Mouse (Mus musculus) midbrain, embryonic 11.5 days (tissue): ENCODE measurements at regions not wholly inside any gene's neighbourhood (a gene's known extent, or its start where the extent isn't known, plus 50 kb on each side); places are given as distances from the start of the nearest gene placed in this dataset.

Experiments
- ATAC-seq: fragments of 200-750 bp; cut with Nextera tagmentation; 2 replicates; pipeline ENCODE4 v1.8.0; 2017; ENCODE audit warnings: moderate TSS enrichment, moderate library complexity; ENCODE audit not compliant: low FRiP score
- DNase-seq: peaks from one replicate; pipeline ENCODE4 v3.0.0; 2015; ENCODE audit warnings: low spot score; ENCODE audit errors: missing footprints
- H3K27ac ChIP-seq: fragments of 300-500 bp; sonication (generic); 2 replicates; pipeline ENCODE4 v1.5.1; 2014; ENCODE audit warnings: low read depth, low read length
- H3K27me3 ChIP-seq: fragments of 300-500 bp; sonication (generic); 2 replicates; pipeline ENCODE4 v1.6.1; 2014; ENCODE audit warnings: mild to moderate bottlenecking, low read length, moderate library complexity, mixed read lengths; ENCODE audit not compliant: control insufficient read depth, insufficient read depth
- H3K36me3 ChIP-seq: fragments of 300-500 bp; sonication (generic); 2 replicates; pipeline ENCODE4 v1.6.1; 2014; ENCODE audit warnings: mild to moderate bottlenecking, low read length, moderate library complexity, mixed read lengths; ENCODE audit not compliant: control insufficient read depth, insufficient read depth
- H3K4me1 ChIP-seq: fragments of 300-500 bp; sonication (generic); 2 replicates; pipeline ENCODE4 v1.6.1; 2014; ENCODE audit warnings: low read length; ENCODE audit not compliant: control insufficient read depth, insufficient read depth
- H3K4me2 ChIP-seq: fragments of 300-500 bp; sonication (generic); 2 replicates; pipeline ENCODE4 v1.6.1; 2014; ENCODE audit warnings: mild to moderate bottlenecking, moderate library complexity
- H3K4me3 ChIP-seq: fragments of 300-500 bp; sonication (generic); 2 replicates; pipeline ENCODE4 v1.5.1; 2014; ENCODE audit warnings: low read depth, low read length
- H3K9ac ChIP-seq: fragments of 300-500 bp; sonication (generic); 2 replicates; pipeline ENCODE4 v1.6.1; 2014; ENCODE audit warnings: low read length
- H3K9me3 ChIP-seq: fragments of 300-500 bp; sonication (generic); 2 replicates; pipeline ENCODE4 v1.6.1; 2016; ENCODE audit warnings: low read length; ENCODE audit not compliant: control insufficient read depth
- WGBS: fragments of 180-500 bp; shearing (Covaris S2); extraction: QIAGEN DNeasy Blood & Tissue Kit; methylation state at CpG from one replicate; pipeline ENCODE4 v1.1.7; 2014; 5-methylcytosine and 5-hydroxymethylcytosine counted together

DNA sequence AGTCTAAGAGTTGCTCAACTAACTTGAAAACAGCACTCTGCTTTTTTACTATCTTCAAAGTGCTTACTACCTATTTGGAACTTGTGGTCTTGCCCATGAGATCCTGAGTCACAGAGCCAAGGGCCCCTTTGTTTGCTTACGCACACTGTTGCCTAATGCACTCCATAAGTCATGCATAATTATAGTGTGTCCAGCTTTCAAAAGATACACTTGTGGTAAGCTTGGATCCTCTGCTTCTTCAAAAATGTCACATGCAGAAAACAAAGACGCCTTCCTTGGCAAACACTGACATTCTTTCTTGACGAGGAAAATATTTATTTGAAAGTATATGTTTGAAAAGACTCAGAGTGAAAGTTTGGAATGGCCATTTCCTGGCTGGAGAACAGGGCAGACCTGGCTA is 2082.3 kb downstream of the 4930444P10Rik start:
- Histone ChIP-seq H3K9ac (no peak overlapping the region), H3K4me2 (no peak overlapping the region), H3K4me3 (no peak overlapping the region), H3K4me1 (no peaks in the 10 kb centered on the region), H3K27ac (no peak overlapping the region), H3K27me3 (no peaks in the 10 kb centered on the region), H3K9me3 (no peaks in the 10 kb centered on the region), H3K36me3 (no peaks in the 10 kb centered on the region)
- 89% methylated on average over 3 of the region's 3 CpGs for WGBS
- no peak for DNase-seq
- ATAC-seq, result no peak

- no peak overlapping the region for H3K9ac ChIP-seq
- H3K4me2 ChIP-seq, result no peak overlapping the region
- WGBS, result 78% methylated on average over 1 of the region's 1 CpGs
- H3K36me3 ChIP-seq, result no peaks in the 10 kb centered on the region
- no peaks in the 10 kb centered on the region for H3K9me3 ChIP-seq
- no peak overlapping the region for H3K27ac ChIP-seq
- DNase-seq (no peak), ATAC-seq (no peak)
- no peaks in the 10 kb centered on the region for H3K27me3 ChIP-seq
- no peak overlapping the region for H3K4me3 ChIP-seq
- H3K4me1 ChIP-seq, result no peaks in the 10 kb centered on the region
Observed at GRCm38 (mm10) chr1:14002550-14002949, 2090.6 kb downstream of the 4930444P10Rik start.

DNA sequence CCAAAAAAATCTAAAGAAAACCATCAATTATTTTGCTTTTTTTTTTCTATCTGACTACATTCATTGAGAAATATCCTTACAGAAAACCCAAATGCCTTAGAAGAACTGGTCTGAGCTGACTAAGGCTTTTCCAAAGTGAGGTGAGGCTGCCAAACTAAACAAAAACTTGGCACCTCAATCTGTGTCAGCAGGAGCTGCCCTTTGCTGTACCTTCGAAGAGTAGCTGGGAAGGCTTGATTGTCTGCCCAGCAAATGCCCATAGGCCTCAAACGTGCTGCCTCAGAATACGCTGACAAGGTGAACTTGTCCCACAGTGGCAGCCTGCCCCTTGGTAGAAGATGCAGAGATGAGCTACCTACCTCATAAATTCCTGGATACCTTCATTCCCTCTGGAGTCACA is 2091.7 kb downstream of the 4930444P10Rik start:
- no peak overlapping the region for H3K27ac ChIP-seq

GRCm38 (mm10) chr1:14000605-14001395 is 2092.3 kb downstream of the 4930444P10Rik start:
- no peak overlapping the region for H3K4me2 ChIP-seq
- no peaks in the 10 kb centered on the region for H3K4me1 ChIP-seq
- no peak for ATAC-seq
- no peak for DNase-seq
- no peak overlapping the region for H3K9ac ChIP-seq
- 85% methylated on average over 3 of the region's 3 CpGs for WGBS
- H3K36me3 ChIP-seq, result no peaks in the 10 kb centered on the region
- H3K27me3 ChIP-seq, result no peaks in the 10 kb centered on the region
- no peak overlapping the region for H3K4me3 ChIP-seq
- H3K27ac ChIP-seq, result no peak overlapping the region
- H3K9me3 ChIP-seq, result no peaks in the 10 kb centered on the region

More for the DNA sequence above, 2091.7 kb downstream of the 4930444P10Rik start:
- 64% methylated on average over 3 of the region's 3 CpGs for WGBS
- Histone ChIP-seq H3K36me3 (no peaks in the 10 kb centered on the region), H3K4me2 (no peak overlapping the region), H3K27me3 (no peaks in the 10 kb centered on the region), H3K9ac (no peak overlapping the region), H3K9me3 (no peaks in the 10 kb centered on the region), H3K4me3 (no peak overlapping the region), H3K4me1 (no peaks in the 10 kb centered on the region)
- DNase-seq (no peak), ATAC-seq (no peak)

DNA sequence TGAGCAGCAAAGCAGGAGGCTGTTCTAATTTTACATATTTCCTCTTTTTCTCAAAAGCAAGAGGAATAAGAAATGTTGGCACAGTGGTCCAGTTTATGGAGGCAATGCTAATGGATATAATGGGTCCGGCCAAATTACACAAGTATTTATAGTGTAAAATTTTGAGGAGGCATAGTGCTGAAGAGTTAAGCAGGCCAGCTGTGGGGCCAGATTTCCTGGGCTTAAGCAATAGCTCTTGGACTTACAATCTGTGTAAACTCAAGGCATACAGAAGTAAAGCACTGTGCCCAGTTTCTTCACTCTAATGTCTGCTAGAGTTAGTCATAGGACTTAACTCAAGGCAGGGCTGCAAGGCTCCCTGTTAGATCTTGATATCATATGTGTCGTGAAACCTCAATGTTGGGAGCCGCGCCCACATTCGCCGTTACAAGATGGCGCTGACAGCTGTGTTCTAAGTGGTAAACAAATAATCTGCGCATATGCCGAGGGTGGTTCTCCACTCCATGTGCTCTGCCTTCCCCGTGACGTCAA is 2094.9 kb downstream of the 4930444P10Rik start:
- H3K27me3 ChIP-seq, result no peaks in the 10 kb centered on the region
- H3K27ac ChIP-seq, result no peak overlapping the region
- no peaks in the 10 kb centered on the region for H3K4me1 ChIP-seq
- 95% methylated on average over 7 of the region's 11 CpGs for WGBS
- H3K9ac ChIP-seq, result no peak overlapping the region
- H3K4me3 ChIP-seq, result no peak overlapping the region
- ATAC-seq (no peak), DNase-seq (no peak)
- H3K9me3 ChIP-seq, result no peaks in the 10 kb centered on the region
- H3K36me3 ChIP-seq, result no peaks in the 10 kb centered on the region
- H3K4me2 ChIP-seq, result no peak overlapping the region

DNA sequence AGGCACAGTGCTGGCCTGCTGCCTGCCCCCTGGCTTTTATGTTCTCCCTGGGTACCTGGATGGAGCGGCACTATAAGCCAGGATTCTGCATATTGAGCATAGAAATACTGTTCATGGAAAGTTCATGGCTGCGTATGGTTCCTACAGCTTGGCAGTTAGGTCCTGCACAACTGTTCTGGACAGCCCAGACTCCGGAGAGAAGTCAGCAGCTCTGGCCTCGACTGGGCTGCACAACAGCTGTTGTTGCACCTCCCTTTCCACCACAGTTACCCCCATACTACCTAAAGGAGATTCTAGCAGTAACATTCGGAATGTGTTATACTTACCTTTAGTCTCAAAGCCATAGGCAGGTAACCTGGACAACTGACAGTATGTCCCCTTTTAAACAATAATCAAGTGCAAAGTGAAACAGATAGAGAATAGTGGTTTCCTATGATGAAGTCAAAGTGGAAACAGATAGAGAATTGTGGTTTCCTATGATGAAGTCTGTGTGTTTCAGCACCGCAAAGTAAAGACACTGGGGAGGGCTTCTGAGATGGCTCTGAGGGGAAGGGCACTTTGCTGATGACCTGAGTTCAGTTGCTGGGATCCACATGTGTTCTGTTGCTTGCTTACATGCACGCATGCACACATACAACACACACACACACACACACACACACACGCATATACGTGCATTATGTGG is 2099.2 kb downstream of the 4930444P10Rik start:
- Histone ChIP-seq H3K9ac (no peak overlapping the region), H3K27ac (no peak overlapping the region), H3K4me1 (no peaks in the 10 kb centered on the region), H3K9me3 (no peaks in the 10 kb centered on the region), H3K4me3 (no peak overlapping the region), H3K4me2 (no peak overlapping the region), H3K36me3 (no peaks in the 10 kb centered on the region), H3K27me3 (no peaks in the 10 kb centered on the region)
- DNase-seq, result no peak
- ATAC-seq, result no peak
- 95% methylated on average over 9 of the region's 9 CpGs for WGBS

GRCm38 (mm10) chr1:13992978-13993377 is 2100.1 kb downstream of the 4930444P10Rik start:
- no peak overlapping the region for H3K4me3 ChIP-seq
- H3K27me3 ChIP-seq, result no peaks in the 10 kb centered on the region
- no peaks in the 10 kb centered on the region for H3K4me1 ChIP-seq
- no peak overlapping the region for H3K9ac ChIP-seq
- H3K4me2 ChIP-seq, result no peak overlapping the region
- ATAC-seq, result no peak
- DNase-seq, result no peak
- H3K27ac ChIP-seq, result no peak overlapping the region
- 55% methylated on average over 9 of the region's 9 CpGs for WGBS
- H3K36me3 ChIP-seq, result no peaks in the 10 kb centered on the region
- H3K9me3 ChIP-seq, result no peaks in the 10 kb centered on the region

GRCm38 (mm10) chr1:13989360-13989759 is 2103.8 kb downstream of the 4930444P10Rik start:
- no peak for DNase-seq
- Histone ChIP-seq H3K4me3 (no peak overlapping the region), H3K27me3 (no peaks in the 10 kb centered on the region), H3K9ac (no peak overlapping the region), H3K9me3 (no peaks in the 10 kb centered on the region), H3K4me1 (no peaks in the 10 kb centered on the region), H3K4me2 (no peak overlapping the region), H3K27ac (no peak overlapping the region), H3K36me3 (no peaks in the 10 kb centered on the region)
- no peak for ATAC-seq
- WGBS, result 80% methylated on average over 3 of the region's 3 CpGs

DNA sequence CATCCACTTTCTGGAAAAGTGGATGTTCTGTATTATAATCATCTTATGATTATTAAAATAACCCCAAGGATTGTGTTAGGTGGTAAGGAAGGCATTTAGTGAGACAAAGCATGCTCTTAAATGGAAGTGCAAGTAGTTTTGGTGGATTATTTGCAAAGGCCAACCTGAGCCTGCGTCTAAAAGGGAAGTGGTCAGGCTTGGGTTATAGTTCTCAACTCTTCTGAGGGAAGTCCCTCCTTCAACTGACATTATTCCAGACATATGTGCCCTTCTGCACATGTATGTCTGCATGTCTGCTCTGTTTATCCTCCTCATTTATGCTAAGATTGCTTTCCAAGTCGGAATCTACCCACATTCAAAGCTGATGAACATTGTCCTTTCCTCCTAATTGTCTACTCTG is 2108.3 kb downstream of the 4930444P10Rik start:
- H3K27ac ChIP-seq, result no peak overlapping the region
- DNase-seq (no peak), ATAC-seq (no peak)
- 85% methylated on average over 2 of the region's 2 CpGs for WGBS
- H3K9me3 ChIP-seq, result no peaks in the 10 kb centered on the region
- no peak overlapping the region for H3K4me3 ChIP-seq
- H3K4me1 ChIP-seq, result no peaks in the 10 kb centered on the region
- no peaks in the 10 kb centered on the region for H3K36me3 ChIP-seq
- H3K9ac ChIP-seq, result no peak overlapping the region
- no peak overlapping the region for H3K4me2 ChIP-seq
- no peaks in the 10 kb centered on the region for H3K27me3 ChIP-seq
